Mouse (Mus musculus) limb, embryonic 13.5 days (tissue): ENCODE results near the gene Olfr1465. TPM values are rescaled to one million over a fixed set of nuclear protein-coding genes. Genes with fewer than 3 reads are reported as not detected.

Experiments
- ATAC-seq: fragments of 200-750 bp; cut with Nextera tagmentation; 2 replicates; pipeline ENCODE4 v1.8.0; 2017; ENCODE audit warnings: low read depth, moderate number of reproducible peaks, moderate TSS enrichment; ENCODE audit not compliant: low FRiP score
- H3K27ac ChIP-seq: fragments of 300-500 bp; sonication (generic); 2 replicates; pipeline ENCODE4 v1.5.1; 2015; ENCODE audit warnings: inconsistent platforms, mild to moderate bottlenecking, moderate library complexity
- H3K27me3 ChIP-seq: fragments of 300-500 bp; sonication (generic); 2 replicates; pipeline ENCODE4 v1.6.1; 2015; ENCODE audit warnings: mild to moderate bottlenecking, inconsistent platforms
- H3K36me3 ChIP-seq: fragments of 300-500 bp; sonication (generic); 2 replicates; pipeline ENCODE4 v1.6.1; 2015; ENCODE audit warnings: inconsistent platforms, mild to moderate bottlenecking, moderate library complexity
- H3K4me1 ChIP-seq: fragments of 300-500 bp; sonication (generic); 2 replicates; pipeline ENCODE4 v1.6.1; 2015; ENCODE audit warnings: inconsistent platforms
- H3K4me2 ChIP-seq: fragments of 300-500 bp; sonication (generic); replicated peaks from 2 replicates; pipeline ENCODE4 v1.6.1; 2015; ENCODE audit warnings: inconsistent platforms, mild to moderate bottlenecking, moderate library complexity
- H3K4me3 ChIP-seq: fragments of 300-500 bp; sonication (generic); 2 replicates; pipeline ENCODE4 v1.5.1; 2015; ENCODE audit warnings: moderate library complexity, mild to moderate bottlenecking, inconsistent platforms
- H3K9ac ChIP-seq: fragments of 300-500 bp; sonication (generic); 2 replicates; pipeline ENCODE4 v1.6.1; 2015; ENCODE audit warnings: mild to moderate bottlenecking, inconsistent platforms
- H3K9me3 ChIP-seq: fragments of 300-500 bp; sonication (generic); 2 replicates; pipeline ENCODE4 v1.6.1; 2016; ENCODE audit warnings: inconsistent platforms
- WGBS: fragments of 180-500 bp; shearing (Covaris S2); methylation state at CpG from one replicate; pipeline ENCODE4 v1.1.7; 2015; 5-methylcytosine and 5-hydroxymethylcytosine counted together
- polyA plus RNA-seq: library from polyadenylated mRNA; unstranded; fragments of >200 nt; fragmentation: Nextera tagmentation; extraction: Ambion mirVana; gene quantifications from 2 replicates; pipeline ENCODE4 v1.2.1, GENCODE M21; 2015

Gene Olfr1465
- not detected in 2 replicates for polyA plus RNA-seq

DNA sequence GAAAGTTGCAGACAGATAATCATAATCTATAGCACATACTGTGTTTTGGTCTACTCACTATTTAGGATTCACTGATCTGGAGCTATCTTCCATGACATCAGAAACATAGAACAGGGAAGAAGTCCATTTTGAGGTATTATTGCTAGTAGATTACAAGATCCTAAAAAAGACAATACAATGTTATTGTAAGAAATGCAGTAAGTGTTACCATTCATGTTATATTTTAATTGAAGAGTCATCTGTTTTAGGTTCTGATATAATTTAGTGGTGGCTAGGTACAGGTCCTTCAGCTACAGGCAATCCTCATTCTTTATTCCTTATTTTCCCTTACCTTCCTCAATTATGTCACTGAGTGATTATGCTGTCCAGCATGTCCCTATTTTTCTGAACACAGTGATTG lies at the start of gene Olfr1465:
Olfr1465 (minus strand) TSS at position 101 of the 400 bp plus-strand sequence.
- Histone ChIP-seq H3K4me1 (no peaks in the 10 kb centered on the region), H3K36me3 (no peaks in the 10 kb centered on the region), H3K4me3 (no peak within 1 kb of the TSS), H3K9me3 (no peaks in the 10 kb centered on the region), H3K27ac (no peak within 1 kb of the TSS), H3K4me2 (no peak within 1 kb of the TSS), H3K27me3 (no peaks in the 10 kb centered on the region), H3K9ac (no peak within 1 kb of the TSS)
- ATAC-seq = no peak

DNA sequence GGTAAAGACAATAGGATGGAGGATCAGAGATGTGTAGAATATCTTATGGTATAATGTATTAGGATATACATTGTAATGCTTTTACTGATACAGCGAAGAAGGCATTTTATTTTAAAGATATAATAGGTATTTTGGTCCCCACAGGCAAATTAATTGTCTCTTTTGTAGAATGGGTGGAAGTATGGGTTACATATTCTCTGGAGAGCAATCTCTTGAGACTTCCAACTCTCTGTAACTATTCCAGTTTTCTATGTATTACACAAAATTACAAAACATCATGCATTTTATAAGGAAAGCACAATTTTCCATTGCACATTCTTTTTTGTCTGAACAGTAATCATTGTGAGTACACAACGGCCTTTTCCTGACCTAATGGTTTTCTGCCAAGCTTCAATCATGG lies 46.6 kb upstream of the Olfr1465 start, which contains the start of gene Olfr1467:
Olfr1467 (plus strand) TSS at position 301 of the 400 bp plus-strand sequence.
- WGBS = 69% methylated on average over 2 of the region's 2 CpGs
- H3K27me3 ChIP-seq = no peaks in the 10 kb centered on the region
- ATAC-seq = no peak
- H3K4me1 ChIP-seq = no peaks in the 10 kb centered on the region
- peaks cover 10% of the 10 kb centered on the region for H3K9me3 ChIP-seq
- no peak within 1 kb of the TSS for H3K9ac ChIP-seq
- no peak within 1 kb of the TSS for H3K4me2 ChIP-seq
- no peak within 1 kb of the TSS for H3K4me3 ChIP-seq
- no peak within 1 kb of the TSS for H3K27ac ChIP-seq
- no peaks in the 10 kb centered on the region for H3K36me3 ChIP-seq

DNA sequence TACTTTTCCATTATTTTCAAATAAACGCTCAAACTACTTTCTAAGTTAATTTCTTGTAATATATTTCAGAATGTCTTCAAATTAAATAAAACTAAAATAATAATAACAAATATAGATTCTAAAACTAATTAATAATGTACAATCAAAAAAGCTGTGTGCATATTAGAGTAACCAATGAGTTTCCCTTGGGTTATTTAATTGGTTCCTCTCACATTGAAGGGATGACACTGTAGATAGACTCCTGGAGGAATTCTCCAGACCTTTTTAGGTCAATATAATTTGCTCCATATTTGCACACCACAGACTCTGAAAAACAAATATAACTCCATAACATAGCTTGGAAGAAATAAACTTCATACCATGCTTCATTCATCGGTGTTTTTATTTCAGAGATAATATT lies 23.2 kb upstream of the Olfr1465 start, which contains the start of gene Olfr1466:
Olfr1466 (plus strand) TSS at position 301 of the 400 bp plus-strand sequence.
- no peak within 1 kb of the TSS for H3K4me3 ChIP-seq
- H3K27me3 ChIP-seq = no peaks in the 10 kb centered on the region
- 91% methylated on average over 2 of the region's 2 CpGs for WGBS
- no peak within 1 kb of the TSS for H3K9ac ChIP-seq
- no peak within 1 kb of the TSS for H3K27ac ChIP-seq
- H3K36me3 ChIP-seq = no peaks in the 10 kb centered on the region
- no peak for ATAC-seq
- no peak within 1 kb of the TSS for H3K4me2 ChIP-seq
- H3K9me3 ChIP-seq = peaks cover 9% of the 10 kb centered on the region
- no peaks in the 10 kb centered on the region for H3K4me1 ChIP-seq

Other genes starting within 250 kb of the Olfr1465 start
- gene Olfr1457, start 217.7 kb downstream of the Olfr1465 start, polyA plus RNA-seq = not detected in 2 replicates
- not detected in 2 replicates for gene Olfr1458, start 208.8 kb downstream of the Olfr1465 start, polyA plus RNA-seq
- not detected in 2 replicates for gene Olfr1459, start 166.0 kb downstream of the Olfr1465 start, polyA plus RNA-seq
- gene Olfr1461, start 152.5 kb downstream of the Olfr1465 start, polyA plus RNA-seq = not detected in 2 replicates
- not detected in 2 replicates for gene Olfr1462, start 129.8 kb downstream of the Olfr1465 start, polyA plus RNA-seq
- not detected in 2 replicates for gene Olfr1463, start 84.2 kb downstream of the Olfr1465 start, polyA plus RNA-seq
- not detected in 2 replicates for gene Olfr1466, start 23.3 kb upstream of the Olfr1465 start, polyA plus RNA-seq
- not detected in 2 replicates for gene Olfr1467, start 46.7 kb upstream of the Olfr1465 start, polyA plus RNA-seq
- not detected in 2 replicates for gene Olfr1469, start 92.3 kb upstream of the Olfr1465 start, polyA plus RNA-seq
- not detected in 2 replicates for gene Olfr1471, start 127.9 kb upstream of the Olfr1465 start, polyA plus RNA-seq
- gene Olfr1472, start 140.5 kb upstream of the Olfr1465 start, polyA plus RNA-seq = not detected in 2 replicates
- gene Olfr1474, start 154.0 kb upstream of the Olfr1465 start, polyA plus RNA-seq = not detected in 2 replicates
- gene Olfr1475, start 164.7 kb upstream of the Olfr1465 start, polyA plus RNA-seq = not detected in 2 replicates
- not detected in 2 replicates for gene Olfr1477, start 185.0 kb upstream of the Olfr1465 start, polyA plus RNA-seq
- gene Olfr1480, start 212.4 kb upstream of the Olfr1465 start, polyA plus RNA-seq = not detected in 2 replicates